In the genomic region with DNA sequence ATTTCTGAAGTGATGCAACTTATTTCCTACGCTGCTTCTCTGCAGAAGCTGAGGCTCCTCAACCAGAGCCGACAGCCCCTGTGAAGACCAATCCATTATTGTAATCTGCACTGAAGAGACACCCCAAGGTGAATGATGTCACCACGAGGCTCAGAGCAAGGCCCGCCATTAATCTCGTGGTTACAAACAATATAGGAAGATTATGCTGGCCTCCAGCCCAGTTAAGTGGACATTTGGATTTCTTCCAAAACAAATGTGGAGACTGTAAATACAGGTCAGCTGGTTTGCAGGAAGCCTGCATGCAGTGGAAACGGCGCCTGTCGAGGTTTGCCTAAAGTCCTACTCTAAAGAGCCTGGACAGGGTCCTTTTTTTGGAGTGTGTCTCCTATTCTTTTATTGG, we compare ENCODE assay signal across 8 mouse cellular contexts.
A peak's percentile ranks its signal among the peaks of the same experiment; 100 is the strongest.
DNase-seq lines count a peak whose midpoint lies in the region; ATAC-seq and TF ChIP-seq lines count a peak whose summit lies in the region.

No protein-coding gene starts in this region.

- no peaks in the 10 kb centered on the region for H3K27me3 ChIP-seq in kidney, postnatal 0 days (ENCODE audit: insufficient read depth, low read length)
- no peaks in the 10 kb centered on the region for H3K27me3 ChIP-seq in midbrain, postnatal 0 days (ENCODE audit: insufficient read depth, low read length)

- no peaks in the 10 kb centered on the region for H3K36me3 ChIP-seq in kidney, postnatal 0 days (ENCODE audit: insufficient read depth, low read length)
- H3K36me3 ChIP-seq in midbrain, postnatal 0 days (ENCODE audit: insufficient read depth, low read length) = no peaks in the 10 kb centered on the region

- peak; percentile 32 for DNase-seq in left cerebral cortex, postnatal 4 days
- DNase-seq in left cerebral cortex, postnatal 14 days (ENCODE audit: low spot score in 2 of 2) = no peak
- DNase-seq in cerebellum, postnatal 14 days = peak; percentile 39 to 49
- peak; percentile 88 for DNase-seq in kidney, postnatal 0 days (ENCODE audit: low spot score)
- peak; percentile 64 for DNase-seq in midbrain, postnatal 0 days (ENCODE audit: low spot score)
- no peak for DNase-seq in left cerebral cortex, adult 11 months (ENCODE audit: low spot score)
- DNase-seq in right cerebral cortex, postnatal 10 days (ENCODE audit: low spot score in 2 of 2) = no peak
- no peak for DNase-seq in urinary bladder, adult 2 months (ENCODE audit: low spot score)

- H3K27ac ChIP-seq in kidney, postnatal 0 days = no peak overlapping the region
- no peak overlapping the region for H3K27ac ChIP-seq in midbrain, postnatal 0 days (ENCODE audit: low read depth, low read length)

- H3K4me2 ChIP-seq in kidney, postnatal 0 days (ENCODE audit: low read length) = no peak overlapping the region
- no peak overlapping the region for H3K4me2 ChIP-seq in midbrain, postnatal 0 days (ENCODE audit: low read depth, low read length, poor library complexity, severe bottlenecking)

- no peak for TF ChIP-seq CTCF in kidney, postnatal 0 days (IDR thresholded peaks at IDR 0.05; ENCODE audit: low read depth)
- no peak for TF ChIP-seq CTCF in midbrain, postnatal 0 days (IDR thresholded peaks at IDR 0.05)

- no peak overlapping the region for H3K9ac ChIP-seq in kidney, postnatal 0 days (ENCODE audit: low read depth, low read length)
- no peak overlapping the region for H3K9ac ChIP-seq in midbrain, postnatal 0 days (replicated peaks; ENCODE audit: low read length, poor library complexity, severe bottlenecking)

- ATAC-seq in kidney, postnatal 0 days (replicated peaks; ENCODE audit: low FRiP score, low read depth) = no peak; the same call in 1 of the 2 replicates
- ATAC-seq in midbrain, postnatal 0 days (ENCODE audit: low FRiP score) = no peak

- H3K9me3 ChIP-seq in kidney, postnatal 0 days (replicated peaks; ENCODE audit: low read length) = no peaks in the 10 kb centered on the region
- H3K9me3 ChIP-seq in midbrain, postnatal 0 days (ENCODE audit: low read length) = no peaks in the 10 kb centered on the region

- peaks cover 16% of the 10 kb centered on the region; the same call in 1 of the 2 replicates for H3K4me1 ChIP-seq in kidney, postnatal 0 days (replicated peaks; ENCODE audit: insufficient read depth, low read length)
- no peaks in the 10 kb centered on the region; the same call in none of the 2 replicates for H3K4me1 ChIP-seq in midbrain, postnatal 0 days (ENCODE audit: insufficient read depth, low read length)

- intact Hi-C loops in left cerebral cortex, postnatal 4 days (cut with DNase I) = no loop called here
- intact Hi-C loops in left cerebral cortex, postnatal 14 days (cut with DNase I) = no loop called here

- H3K4me3 ChIP-seq in kidney, postnatal 0 days (replicated peaks; ENCODE audit: low read depth, low read length) = no peak overlapping the region
- H3K4me3 ChIP-seq in midbrain, postnatal 0 days (ENCODE audit: low read depth, low read length) = no peak overlapping the region

- WGBS in kidney, postnatal 0 days = 24% methylated on average over 8 of the region's 8 CpGs
- 29% methylated on average over 8 of the region's 8 CpGs for WGBS in midbrain, postnatal 0 days

Comparison
In these comparisons a context has a peak if more than half of its experiments do, and no peak if none do; other contexts are left out.
1. DNase-seq: peak in left cerebral cortex, postnatal 4 days (single experiment), cerebellum, postnatal 14 days (2 of 2), kidney, postnatal 0 days (single experiment) and midbrain, postnatal 0 days (single experiment); none in left cerebral cortex, postnatal 14 days (0 of 2), left cerebral cortex, adult 11 months (single experiment), right cerebral cortex, postnatal 10 days (0 of 2) and urinary bladder, adult 2 months (single experiment).